Mouse (Mus musculus): ENCODE results near the gene Haus8. TPM values are rescaled to one million over a fixed set of nuclear protein-coding genes. Genes with fewer than 3 reads are reported as not detected.
"Not testable (repeated sequence)": the region's sequence is repeated elsewhere in the genome, so short reads cannot be mapped to it uniquely, and the experiment has no call there.

Gene Haus8
- polyA plus RNA-seq, 1 experiment, result 3.5 TPM

- H3K36me3 ChIP-seq (ENCODE audit: control insufficient read depth), result peaks cover 51% of the 10 kb centered on the region
- no peaks in the 10 kb centered on the region for H3K27me3 ChIP-seq (ENCODE audit: control insufficient read depth)
- H3K9me3 ChIP-seq (ENCODE audit: control insufficient read depth, low read length), result no peaks in the 10 kb centered on the region
- peaks cover 62% of the 10 kb centered on the region for H3K4me1 ChIP-seq (ENCODE audit: control insufficient read depth)
- TF ChIP-seq TAL1 (IDR thresholded peaks at IDR 0.05; ENCODE audit: low read length) (no peak), GATA1 (IDR thresholded peaks at IDR 0.05; ENCODE audit: low read length) (no peak)
- H3K4me3 ChIP-seq (replicated peaks), result peak overlapping the region; percentile 97
Observed at GRCm38 (mm10) chr8:71273151-71273510, 397 bp upstream of the Haus8 start.

- TF ChIP-seq TAL1 (IDR thresholded peaks at IDR 0.05; ENCODE audit: low read length) (no peak), GATA1 (IDR thresholded peaks at IDR 0.05; ENCODE audit: low read length) (no peak)
- Histone ChIP-seq H3K36me3 (ENCODE audit: control insufficient read depth) (peaks cover 60% of the 10 kb centered on the region), H3K27me3 (ENCODE audit: control insufficient read depth) (no peaks in the 10 kb centered on the region), H3K9me3 (ENCODE audit: control insufficient read depth, low read length) (no peaks in the 10 kb centered on the region), H3K4me1 (ENCODE audit: control insufficient read depth) (peaks cover 72% of the 10 kb centered on the region), H3K4me3 (replicated peaks) (peak overlapping the region; percentile 97)
Observed at GRCm38 (mm10) chr8:71271630-71272029, 1.1 kb downstream of the Haus8 start.

- H3K4me3 ChIP-seq (replicated peaks); H3K27me3 ChIP-seq (ENCODE audit: control insufficient read depth); H3K9me3 ChIP-seq (ENCODE audit: control insufficient read depth, low read length): not testable (repeated sequence)
- Histone ChIP-seq H3K4me1 (ENCODE audit: control insufficient read depth) (peaks cover 46% of the 10 kb centered on the region), H3K36me3 (ENCODE audit: control insufficient read depth) (peaks cover 47% of the 10 kb centered on the region)
Observed at GRCm38 (mm10) chr8:71268286-71268685, 4.4 kb downstream of the Haus8 start.

GRCm38 (mm10) chr8:71267690-71268089, 5.0 kb downstream of the Haus8 start:
- Histone ChIP-seq H3K4me1 (ENCODE audit: control insufficient read depth) (peaks cover 40% of the 10 kb centered on the region), H3K27me3 (ENCODE audit: control insufficient read depth) (no peaks in the 10 kb centered on the region), H3K36me3 (ENCODE audit: control insufficient read depth) (peaks cover 53% of the 10 kb centered on the region), H3K4me3 (replicated peaks) (no peak overlapping the region), H3K9me3 (ENCODE audit: control insufficient read depth, low read length) (no peaks in the 10 kb centered on the region)
- TF ChIP-seq TAL1 (IDR thresholded peaks at IDR 0.05; ENCODE audit: low read length) (no peak), GATA1 (IDR thresholded peaks at IDR 0.05; ENCODE audit: low read length) (no peak)

GRCm38 (mm10) chr8:71261234-71261633, 11.5 kb downstream of the Haus8 start:
- H3K27me3 ChIP-seq (ENCODE audit: control insufficient read depth), result no peaks in the 10 kb centered on the region
- TF ChIP-seq TAL1 (IDR thresholded peaks at IDR 0.05; ENCODE audit: low read length), result no peak
- peaks cover 13% of the 10 kb centered on the region for H3K4me1 ChIP-seq (ENCODE audit: control insufficient read depth)
- peaks cover 6% of the 10 kb centered on the region for H3K9me3 ChIP-seq (ENCODE audit: control insufficient read depth, low read length)
- no peak overlapping the region for H3K4me3 ChIP-seq (replicated peaks)
- peaks cover 56% of the 10 kb centered on the region for H3K36me3 ChIP-seq (ENCODE audit: control insufficient read depth)

GRCm38 (mm10) chr8:71256545-71257232, 16.0 kb downstream of the Haus8 start:
- no peak overlapping the region for H3K4me3 ChIP-seq (replicated peaks)
- no peaks in the 10 kb centered on the region for H3K27me3 ChIP-seq (ENCODE audit: control insufficient read depth)
- no peak for TF ChIP-seq TAL1 (IDR thresholded peaks at IDR 0.05; ENCODE audit: low read length)
- no peak for TF ChIP-seq GATA1 (IDR thresholded peaks at IDR 0.05; ENCODE audit: low read length)
- H3K9me3 ChIP-seq (ENCODE audit: control insufficient read depth, low read length), result no peaks in the 10 kb centered on the region
- H3K4me1 ChIP-seq (ENCODE audit: control insufficient read depth), result peaks cover 6% of the 10 kb centered on the region
- peaks cover 73% of the 10 kb centered on the region for H3K36me3 ChIP-seq (ENCODE audit: control insufficient read depth)

- TF ChIP-seq GATA1 (IDR thresholded peaks at IDR 0.05; ENCODE audit: low read length), result no peak
- TF ChIP-seq TAL1 (IDR thresholded peaks at IDR 0.05; ENCODE audit: low read length), result no peak
- H3K27me3 ChIP-seq (ENCODE audit: control insufficient read depth), result no peaks in the 10 kb centered on the region
- peaks cover 24% of the 10 kb centered on the region for H3K36me3 ChIP-seq (ENCODE audit: control insufficient read depth)
- no peak overlapping the region for H3K4me3 ChIP-seq (replicated peaks)
- H3K9me3 ChIP-seq (ENCODE audit: control insufficient read depth, low read length), result no peaks in the 10 kb centered on the region
- H3K4me1 ChIP-seq (ENCODE audit: control insufficient read depth), result no peaks in the 10 kb centered on the region
Observed at GRCm38 (mm10) chr8:71248203-71248602, 24.5 kb downstream of the Haus8 start.

GRCm38 (mm10) chr8:71242757-71243156, 30.0 kb downstream of the Haus8 start:
- TF ChIP-seq GATA1 (IDR thresholded peaks at IDR 0.05; ENCODE audit: low read length) (no peak), TAL1 (IDR thresholded peaks at IDR 0.05; ENCODE audit: low read length) (no peak)
- Histone ChIP-seq H3K36me3 (ENCODE audit: control insufficient read depth) (no peaks in the 10 kb centered on the region), H3K4me1 (ENCODE audit: control insufficient read depth) (no peaks in the 10 kb centered on the region)

GRCm38 (mm10) chr8:71224560-71224959, 48.2 kb downstream of the Haus8 start:
- Histone ChIP-seq H3K4me3 (replicated peaks) (no peak overlapping the region), H3K36me3 (ENCODE audit: control insufficient read depth) (no peaks in the 10 kb centered on the region), H3K27me3 (ENCODE audit: control insufficient read depth) (no peaks in the 10 kb centered on the region), H3K4me1 (ENCODE audit: control insufficient read depth) (no peaks in the 10 kb centered on the region), H3K9me3 (ENCODE audit: control insufficient read depth, low read length) (no peaks in the 10 kb centered on the region)
- TF ChIP-seq GATA1 (IDR thresholded peaks at IDR 0.05; ENCODE audit: low read length) (no peak), TAL1 (IDR thresholded peaks at IDR 0.05; ENCODE audit: low read length) (no peak)

More at GRCm38 (mm10) chr8:71242757-71243156, 30.0 kb downstream of the Haus8 start:
- Histone ChIP-seq H3K4me3 (replicated peaks) (no peak overlapping the region), H3K9me3 (ENCODE audit: control insufficient read depth, low read length) (no peaks in the 10 kb centered on the region), H3K27me3 (ENCODE audit: control insufficient read depth) (no peaks in the 10 kb centered on the region)

GRCm38 (mm10) chr8:71214266-71214665, 58.5 kb downstream of the Haus8 start:
- H3K9me3 ChIP-seq (ENCODE audit: control insufficient read depth, low read length); H3K36me3 ChIP-seq (ENCODE audit: control insufficient read depth); H3K27me3 ChIP-seq (ENCODE audit: control insufficient read depth); H3K4me3 ChIP-seq (replicated peaks); H3K4me1 ChIP-seq (ENCODE audit: control insufficient read depth): not testable (repeated sequence)

- not testable (repeated sequence) for H3K36me3 ChIP-seq (ENCODE audit: control insufficient read depth); H3K27me3 ChIP-seq (ENCODE audit: control insufficient read depth); H3K4me3 ChIP-seq (replicated peaks); H3K4me1 ChIP-seq (ENCODE audit: control insufficient read depth); H3K9me3 ChIP-seq (ENCODE audit: control insufficient read depth, low read length)
Observed at GRCm38 (mm10) chr8:71205541-71205967, 67.2 kb downstream of the Haus8 start.
